Mouse (Mus musculus): Measurements from ENCODE around the gene Arap1. TPM values are rescaled to one million over a fixed set of nuclear protein-coding genes. Genes with fewer than 3 reads are reported as not detected.

The Arap1 gene
- polyA plus RNA-seq, 1 experiment: 24.7 TPM

DNA sequence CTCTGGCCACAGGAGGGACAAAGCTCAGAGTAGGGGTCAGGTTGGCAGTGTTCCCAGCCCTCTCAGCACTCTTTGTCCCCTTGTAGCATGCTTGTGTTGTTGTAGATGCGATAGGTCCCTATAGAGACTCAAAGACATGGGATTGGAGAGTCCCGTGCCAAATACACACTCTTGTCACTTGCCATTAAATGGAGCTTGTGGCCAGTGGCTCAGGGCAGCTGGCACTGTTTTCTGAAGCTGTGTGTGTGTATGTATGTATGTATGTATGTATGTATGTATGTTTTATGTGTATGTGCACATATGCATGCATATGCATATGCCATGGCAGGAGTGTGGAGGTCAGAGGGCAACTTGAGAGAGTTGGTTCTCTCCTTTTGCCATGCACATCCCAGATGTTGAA is 20.1 kb upstream of the Arap1 start:
- TF ChIP-seq MYOD1 (IDR thresholded peaks at IDR 0.05; ENCODE audit: control insufficient read depth in 1 of 3, insufficient read length in 2 of 3, low read depth in 2 of 3) (no peak), E2F4 (IDR thresholded peaks at IDR 0.05; ENCODE audit: insufficient read depth) (no peak), MAX (IDR thresholded peaks at IDR 0.05; ENCODE audit: low read depth) (no peak), MYOG (IDR thresholded peaks at IDR 0.05; ENCODE audit: control insufficient read depth in 1 of 3, insufficient read depth in 1 of 3, insufficient read length in 2 of 3, low read depth in 2 of 3) (no peak), POLR2AphosphoS2 (IDR thresholded peaks at IDR 0.05; ENCODE audit: insufficient read length, low read depth) (no peak), TCF12 (IDR thresholded peaks at IDR 0.05; ENCODE audit: insufficient read depth, poor library complexity, severe bottlenecking) (no peak), SRF (IDR thresholded peaks at IDR 0.05; ENCODE audit: control insufficient read depth, insufficient read length, low read depth) (no peak), CEBPB (IDR thresholded peaks at IDR 0.05; ENCODE audit: insufficient read depth, poor library complexity, severe bottlenecking) (no peak), USF1 (IDR thresholded peaks at IDR 0.05; ENCODE audit: low read depth) (no peak), REST (IDR thresholded peaks at IDR 0.05; ENCODE audit: insufficient read depth, insufficient read length) (no peak), TCF3 (IDR thresholded peaks at IDR 0.05; ENCODE audit: insufficient read length, low read depth) (no peak), POLR2A (IDR thresholded peaks at IDR 0.05; ENCODE audit: insufficient read length, low read depth) (no peak)

GRCm38 (mm10) chr7:101328621-101329158 is 19.2 kb upstream of the Arap1 start:
- Histone ChIP-seq H3ac (ENCODE audit: control insufficient read depth, insufficient read length) (no peak overlapping the region), H3K79me2 (ENCODE audit: control insufficient read depth, insufficient read depth) (no peaks in the 10 kb centered on the region), H3K27me3 (ENCODE audit: control insufficient read depth, insufficient read depth, insufficient read length) (no peaks in the 10 kb centered on the region), H3K36me3 (ENCODE audit: control insufficient read depth, insufficient read depth) (no peaks in the 10 kb centered on the region), H3K4me2 (ENCODE audit: low read depth) (peak overlapping the region; percentile 74), H3K4me3 (no peak overlapping the region)
- TF ChIP-seq SRF (IDR thresholded peaks at IDR 0.05; ENCODE audit: control insufficient read depth, insufficient read length, low read depth): no peak
- TF ChIP-seq TCF12 (IDR thresholded peaks at IDR 0.05; ENCODE audit: insufficient read depth, poor library complexity, severe bottlenecking): peak; percentile 12
- no peak for TF ChIP-seq E2F4 (IDR thresholded peaks at IDR 0.05; ENCODE audit: insufficient read depth)
- TF ChIP-seq MYOG (IDR thresholded peaks at IDR 0.05; ENCODE audit: control insufficient read depth in 1 of 3, insufficient read depth in 1 of 3, insufficient read length in 2 of 3, low read depth in 2 of 3): peak; percentile 14 to 81 (median 76)
- TF ChIP-seq USF1 (IDR thresholded peaks at IDR 0.05; ENCODE audit: low read depth): no peak
- no peak for TF ChIP-seq POLR2A (IDR thresholded peaks at IDR 0.05; ENCODE audit: insufficient read length, low read depth)
- no peak for TF ChIP-seq MAX (IDR thresholded peaks at IDR 0.05; ENCODE audit: low read depth)
- TF ChIP-seq MYOD1 (IDR thresholded peaks at IDR 0.05; ENCODE audit: control insufficient read depth in 1 of 3, insufficient read length in 2 of 3, low read depth in 2 of 3): peak; percentile 28 to 73 (median 70)
- TF ChIP-seq TCF3 (IDR thresholded peaks at IDR 0.05; ENCODE audit: insufficient read length, low read depth): no peak

More for the DNA sequence above, 20.1 kb upstream of the Arap1 start:
- H3K27me3 ChIP-seq (ENCODE audit: control insufficient read depth, insufficient read depth, insufficient read length): no peaks in the 10 kb centered on the region
- no peaks in the 10 kb centered on the region for H3K36me3 ChIP-seq (ENCODE audit: control insufficient read depth, insufficient read depth)
- H3K4me2 ChIP-seq (ENCODE audit: low read depth): no peak overlapping the region
- H3ac ChIP-seq (ENCODE audit: control insufficient read depth, insufficient read length): no peak overlapping the region
- H3K79me2 ChIP-seq (ENCODE audit: control insufficient read depth, insufficient read depth): no peaks in the 10 kb centered on the region
- H3K4me3 ChIP-seq: no peak overlapping the region

GRCm38 (mm10) chr7:101329606-101330005 is 18.3 kb upstream of the Arap1 start:
- Histone ChIP-seq H3K27me3 (ENCODE audit: control insufficient read depth, insufficient read depth, insufficient read length) (no peaks in the 10 kb centered on the region), H3K36me3 (ENCODE audit: control insufficient read depth, insufficient read depth) (no peaks in the 10 kb centered on the region), H3ac (ENCODE audit: control insufficient read depth, insufficient read length) (no peak overlapping the region), H3K4me3 (no peak overlapping the region), H3K4me2 (ENCODE audit: low read depth) (peak overlapping the region; percentile 74), H3K79me2 (ENCODE audit: control insufficient read depth, insufficient read depth) (no peaks in the 10 kb centered on the region)
- no peak for TF ChIP-seq TCF12 (IDR thresholded peaks at IDR 0.05; ENCODE audit: insufficient read depth, poor library complexity, severe bottlenecking)
- TF ChIP-seq POLR2AphosphoS2 (IDR thresholded peaks at IDR 0.05; ENCODE audit: insufficient read length, low read depth): no peak
- TF ChIP-seq E2F4 (IDR thresholded peaks at IDR 0.05; ENCODE audit: insufficient read depth): no peak
- no peak for TF ChIP-seq SRF (IDR thresholded peaks at IDR 0.05; ENCODE audit: control insufficient read depth, insufficient read length, low read depth)
- TF ChIP-seq CEBPB (IDR thresholded peaks at IDR 0.05; ENCODE audit: insufficient read depth, poor library complexity, severe bottlenecking): no peak
- TF ChIP-seq REST (IDR thresholded peaks at IDR 0.05; ENCODE audit: insufficient read depth, insufficient read length): no peak
- no peak for TF ChIP-seq POLR2A (IDR thresholded peaks at IDR 0.05; ENCODE audit: insufficient read length, low read depth)
- no peak for TF ChIP-seq MYOD1 (IDR thresholded peaks at IDR 0.05; ENCODE audit: control insufficient read depth in 1 of 3, insufficient read length in 2 of 3, low read depth in 2 of 3)
- TF ChIP-seq USF1 (IDR thresholded peaks at IDR 0.05; ENCODE audit: low read depth): no peak
- TF ChIP-seq MAX (IDR thresholded peaks at IDR 0.05; ENCODE audit: low read depth): no peak
- no peak for TF ChIP-seq MYOG (IDR thresholded peaks at IDR 0.05; ENCODE audit: control insufficient read depth in 1 of 3, insufficient read depth in 1 of 3, insufficient read length in 2 of 3, low read depth in 2 of 3)
- no peak for TF ChIP-seq TCF3 (IDR thresholded peaks at IDR 0.05; ENCODE audit: insufficient read length, low read depth)

DNA sequence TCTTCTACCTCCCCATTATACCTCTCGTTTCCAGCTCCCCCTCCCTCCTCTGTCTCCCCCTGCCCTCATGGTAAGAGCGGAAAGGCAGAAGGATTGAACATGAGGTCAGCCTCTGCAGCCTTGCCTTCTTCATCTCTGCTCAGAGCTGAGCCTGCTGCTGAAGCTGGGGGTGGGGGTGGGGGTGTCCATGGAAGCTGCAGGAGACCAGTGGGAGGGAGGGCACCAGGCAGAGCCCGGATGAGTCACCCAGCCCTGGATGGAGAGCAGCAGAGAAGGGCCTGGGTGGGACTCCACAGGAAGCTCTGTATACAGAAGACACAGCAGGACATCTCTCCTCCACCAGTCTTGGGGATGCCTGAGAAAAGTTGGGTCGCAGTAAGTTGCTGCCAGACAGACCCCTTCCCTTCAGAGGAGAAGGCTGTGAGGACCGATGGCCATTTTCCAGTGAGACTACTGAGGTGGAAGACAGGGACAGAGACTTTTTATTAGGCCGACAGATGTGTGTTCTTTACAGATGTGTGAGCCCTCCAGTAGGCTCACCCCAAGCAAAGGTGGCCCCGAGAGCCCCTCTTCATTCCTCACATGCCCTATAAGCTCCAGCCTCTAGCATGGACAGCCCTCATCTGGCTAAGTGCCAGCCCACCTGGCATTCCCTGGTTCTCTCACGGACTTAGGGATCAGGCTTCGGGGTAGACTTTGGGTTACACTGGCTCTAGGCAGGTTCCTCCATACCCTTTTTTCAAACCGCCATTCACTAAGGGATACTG is 17.6 kb upstream of the Arap1 start:
- Histone ChIP-seq H3K4me3 (no peak overlapping the region), H3K27me3 (ENCODE audit: control insufficient read depth, insufficient read depth, insufficient read length) (no peaks in the 10 kb centered on the region), H3K79me2 (ENCODE audit: control insufficient read depth, insufficient read depth) (no peaks in the 10 kb centered on the region), H3K4me2 (ENCODE audit: low read depth) (peak overlapping the region; percentile 74), H3ac (ENCODE audit: control insufficient read depth, insufficient read length) (no peak overlapping the region), H3K36me3 (ENCODE audit: control insufficient read depth, insufficient read depth) (no peaks in the 10 kb centered on the region)
- no peak for TF ChIP-seq REST (IDR thresholded peaks at IDR 0.05; ENCODE audit: insufficient read depth, insufficient read length)
- no peak for TF ChIP-seq POLR2A (IDR thresholded peaks at IDR 0.05; ENCODE audit: insufficient read length, low read depth)
- TF ChIP-seq CEBPB (IDR thresholded peaks at IDR 0.05; ENCODE audit: insufficient read depth, poor library complexity, severe bottlenecking): no peak
- TF ChIP-seq MAX (IDR thresholded peaks at IDR 0.05; ENCODE audit: low read depth): no peak
- TF ChIP-seq TCF3 (IDR thresholded peaks at IDR 0.05; ENCODE audit: insufficient read length, low read depth): no peak
- no peak for TF ChIP-seq USF1 (IDR thresholded peaks at IDR 0.05; ENCODE audit: low read depth)
- no peak for TF ChIP-seq SRF (IDR thresholded peaks at IDR 0.05; ENCODE audit: control insufficient read depth, insufficient read length, low read depth)
